Mouse (Mus musculus) hindbrain, embryonic 16.5 days (tissue): ENCODE data around the gene Baiap2. TPM values are rescaled to one million over a fixed set of nuclear protein-coding genes. Genes with fewer than 3 reads are reported as not detected.

Experiments
- ATAC-seq: fragments of 200-750 bp; cut with Nextera tagmentation; 2 replicates; pipeline ENCODE4 v1.8.0; 2017; ENCODE audit warnings: moderate TSS enrichment, moderate library complexity
- H3K27ac ChIP-seq: fragments of 300-500 bp; sonication (generic); 2 replicates; pipeline ENCODE4 v1.5.1; 2014; ENCODE audit warnings: low read depth, mild to moderate bottlenecking, control low read depth, low read length, moderate library complexity
- H3K27me3 ChIP-seq: fragments of 300-500 bp; sonication (generic); replicated peaks from 2 replicates; pipeline ENCODE4 v1.6.1; 2014; ENCODE audit warnings: low read length; ENCODE audit not compliant: control insufficient read depth, insufficient read depth
- H3K36me3 ChIP-seq: fragments of 300-500 bp; sonication (generic); 2 replicates; pipeline ENCODE4 v1.6.1; 2014; ENCODE audit warnings: mild to moderate bottlenecking, low read length, moderate library complexity, mixed read lengths; ENCODE audit not compliant: control insufficient read depth, insufficient read depth
- H3K4me1 ChIP-seq: fragments of 300-500 bp; sonication (generic); 2 replicates; pipeline ENCODE4 v1.6.1; 2014; ENCODE audit warnings: low read depth, low read length; ENCODE audit not compliant: control insufficient read depth, insufficient read depth
- H3K4me2 ChIP-seq: fragments of 300-500 bp; sonication (generic); 2 replicates; pipeline ENCODE4 v1.6.1; 2014; ENCODE audit warnings: mild to moderate bottlenecking, low read length, control low read depth, moderate library complexity
- H3K4me3 ChIP-seq: fragments of 300-500 bp; sonication (generic); 2 replicates; pipeline ENCODE4 v1.5.1; 2014; ENCODE audit warnings: mild to moderate bottlenecking, low read length, control low read depth, moderate library complexity
- H3K9ac ChIP-seq: fragments of 300-500 bp; sonication (generic); 2 replicates; pipeline ENCODE4 v1.6.1; 2014; ENCODE audit warnings: low read depth, mild to moderate bottlenecking, control low read depth, low read length, moderate library complexity
- H3K9me3 ChIP-seq: fragments of 300-500 bp; sonication (generic); 2 replicates; pipeline ENCODE4 v1.6.1; 2014; ENCODE audit warnings: mild to moderate bottlenecking, low read length, moderate library complexity; ENCODE audit not compliant: control insufficient read depth
- WGBS: fragments of 180-500 bp; shearing (Covaris S2); extraction: QIAGEN DNeasy Blood & Tissue Kit; methylation state at CpG from one replicate; pipeline ENCODE4 v1.1.7; 2014; 5-methylcytosine and 5-hydroxymethylcytosine counted together
- polyA plus RNA-seq: library from polyadenylated mRNA; unstranded; fragments of >200 nt; fragmentation: Nextera tagmentation; extraction: Ambion mirVana; gene quantifications from 2 replicates; pipeline ENCODE4 v1.2.1, GENCODE M21; 2015

Gene Baiap2
- polyA plus RNA-seq, 1 experiment from 2014 or later: 23.9 TPM

DNA sequence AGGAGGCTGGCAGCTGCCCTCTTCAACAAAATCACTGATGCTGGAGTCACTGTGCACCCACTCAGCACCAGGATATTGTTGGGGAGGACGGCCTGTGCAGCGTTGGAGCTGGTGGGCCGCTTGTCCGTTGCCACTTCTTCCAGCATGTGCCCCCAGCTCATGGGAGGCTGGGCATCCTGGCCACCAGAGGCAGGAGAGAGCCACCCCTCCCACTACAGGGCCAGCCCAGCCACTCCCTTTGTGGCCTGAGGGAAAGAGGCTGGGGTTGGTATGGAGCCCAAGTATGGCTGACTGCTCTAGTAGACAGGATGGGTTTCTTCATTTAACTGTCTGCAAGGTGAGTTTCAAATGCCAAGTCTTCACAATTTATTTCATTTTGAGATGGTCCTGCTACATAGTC lies 72.2 kb downstream of the Baiap2 start:
- Histone ChIP-seq H3K9me3 (no peaks in the 10 kb centered on the region), H3K27me3 (no peaks in the 10 kb centered on the region), H3K4me1 (peaks cover 11% of the 10 kb centered on the region), H3K4me3 (no peak overlapping the region), H3K36me3 (peaks cover 26% of the 10 kb centered on the region), H3K9ac (peak overlapping the region; percentile 27), H3K27ac (no peak overlapping the region; the same call in 1 of the 2 replicates), H3K4me2 (no peak overlapping the region)
- ATAC-seq: no peak
- WGBS: 96% methylated on average over 4 of the region's 4 CpGs

DNA sequence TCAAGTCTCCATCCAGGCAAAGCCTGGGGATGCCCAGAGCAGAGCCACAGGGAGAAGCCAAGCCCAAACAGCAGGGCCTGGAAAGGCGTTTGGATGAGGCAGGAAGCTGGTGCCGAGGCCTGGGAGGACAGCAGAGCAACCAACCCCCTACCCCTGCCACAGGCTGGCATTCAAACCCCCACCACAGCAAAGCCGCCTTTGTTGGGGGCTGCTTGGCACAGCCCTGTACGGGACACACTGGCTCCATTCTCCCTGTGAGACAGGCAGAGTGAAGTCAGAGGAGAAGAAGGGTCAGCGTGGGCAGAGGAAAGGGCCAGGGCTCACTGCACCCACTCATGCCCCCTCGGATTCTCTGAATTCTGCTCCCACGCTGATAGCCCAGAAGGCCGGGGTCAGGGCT lies 74.4 kb downstream of the Baiap2 start:
- Histone ChIP-seq H3K4me3 (no peak overlapping the region), H3K4me2 (no peak overlapping the region), H3K9ac (no peak overlapping the region), H3K9me3 (no peaks in the 10 kb centered on the region), H3K36me3 (peaks cover 17% of the 10 kb centered on the region), H3K27ac (0 out of 2 replicates have a peak overlapping the region, but pooled peaks have one; percentile 34), H3K4me1 (peaks cover 11% of the 10 kb centered on the region), H3K27me3 (no peaks in the 10 kb centered on the region)
- WGBS: 76% methylated on average over 8 of the region's 8 CpGs
- ATAC-seq: no peak

DNA sequence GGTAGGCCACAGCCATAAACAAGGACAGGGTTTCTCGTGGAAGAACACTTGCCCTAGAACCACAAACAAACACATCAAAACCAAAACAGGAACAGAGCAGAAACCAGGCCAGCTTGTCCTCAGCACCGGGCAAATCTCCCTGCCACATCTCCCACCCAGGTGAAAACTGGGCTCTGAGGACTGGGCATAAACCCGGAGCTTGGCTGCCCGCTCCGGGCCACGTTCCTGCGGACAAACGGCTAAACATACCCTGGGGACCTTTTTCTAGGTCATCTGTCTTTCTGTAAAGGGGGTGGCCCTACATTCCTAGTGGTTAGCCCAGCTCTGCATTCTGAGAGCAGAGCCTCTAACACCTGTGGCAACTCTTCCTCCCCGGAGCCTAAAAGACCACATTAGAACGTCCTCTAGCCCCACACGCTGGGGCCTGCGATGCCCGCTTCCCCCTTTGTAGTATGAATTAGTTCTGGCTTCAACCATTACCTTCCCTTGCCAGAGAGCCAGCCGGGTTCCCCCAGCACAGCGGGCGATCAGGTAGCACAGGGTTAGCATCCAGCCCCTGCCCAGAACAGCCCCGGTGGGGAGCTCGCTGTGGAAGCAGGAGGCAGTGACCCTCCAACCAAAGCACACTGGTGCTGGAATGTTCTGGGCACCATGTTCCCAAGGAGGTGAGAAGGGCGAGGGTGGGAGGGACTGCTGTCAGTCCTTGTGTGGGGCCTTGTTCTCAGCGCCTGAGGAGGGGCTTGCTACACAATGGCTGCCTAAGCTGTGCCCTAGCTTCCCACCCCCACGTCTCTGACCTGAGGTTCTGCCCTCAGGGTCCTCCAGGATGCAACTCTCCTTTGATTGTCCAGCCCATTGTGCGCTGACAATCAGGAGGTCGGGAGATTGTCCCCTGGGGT lies 77.2 kb downstream of the Baiap2 start:
- 42% methylated on average over 23 of the region's 23 CpGs for WGBS
- ATAC-seq: no peak; the same call in 1 of the 2 replicates
- no peak overlapping the region for H3K27ac ChIP-seq

DNA sequence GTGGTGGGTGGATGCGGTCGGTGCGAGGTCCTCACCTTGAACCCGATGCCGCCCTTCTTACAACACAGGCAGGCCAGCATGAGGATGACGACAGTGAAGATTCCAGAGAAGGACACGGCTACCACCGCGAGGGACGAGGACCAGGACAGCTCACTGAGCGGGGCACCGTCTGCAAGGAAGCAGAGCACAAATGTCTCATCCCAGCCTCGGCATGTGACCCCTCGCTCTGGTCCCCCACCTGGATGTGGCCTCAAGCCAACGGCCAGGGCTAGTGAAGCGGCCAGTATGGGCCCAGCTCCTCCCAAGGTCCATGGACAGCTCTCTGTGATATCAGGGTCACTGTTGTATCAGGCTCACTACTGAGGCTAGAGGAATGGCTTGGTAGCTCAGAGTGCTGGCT lies 78.8 kb downstream of the Baiap2 start:
- Histone ChIP-seq H3K4me2 (no peak overlapping the region), H3K4me3 (no peak overlapping the region), H3K27me3 (no peaks in the 10 kb centered on the region), H3K9ac (no peak overlapping the region), H3K4me1 (peaks cover 17% of the 10 kb centered on the region), H3K9me3 (no peaks in the 10 kb centered on the region), H3K27ac (no peak overlapping the region), H3K36me3 (no peaks in the 10 kb centered on the region)
- ATAC-seq: no peak
- 91% methylated on average over 16 of the region's 16 CpGs for WGBS

More for the DNA sequence above, 77.2 kb downstream of the Baiap2 start:
- H3K36me3 ChIP-seq: peaks cover 9% of the 10 kb centered on the region
- no peaks in the 10 kb centered on the region for H3K27me3 ChIP-seq
- no peaks in the 10 kb centered on the region for H3K9me3 ChIP-seq
- H3K4me2 ChIP-seq: no peak overlapping the region
- H3K9ac ChIP-seq: no peak overlapping the region
- H3K4me3 ChIP-seq: no peak overlapping the region
- H3K4me1 ChIP-seq: peaks cover 17% of the 10 kb centered on the region

DNA sequence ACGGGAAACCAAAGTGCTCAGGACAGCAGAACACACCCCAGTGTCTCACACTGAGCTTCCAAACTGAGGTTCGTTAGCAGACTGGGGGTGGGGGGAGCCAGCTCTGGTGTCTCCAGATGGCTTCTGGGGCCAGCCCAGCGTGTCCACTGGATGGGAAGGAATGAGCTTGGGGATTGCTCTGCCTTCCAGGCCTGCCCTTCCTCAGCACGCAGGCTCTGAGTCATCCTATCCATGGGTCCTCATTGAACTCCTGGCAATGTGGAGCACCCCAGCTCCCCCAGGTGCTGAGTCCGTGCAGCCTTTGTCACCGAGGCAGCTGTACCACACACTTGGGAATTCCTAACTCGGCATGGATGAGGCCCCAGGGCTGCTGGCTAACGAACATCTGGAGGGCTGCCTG lies 79.7 kb downstream of the Baiap2 start:
- Histone ChIP-seq H3K36me3 (no peaks in the 10 kb centered on the region), H3K4me2 (no peak overlapping the region), H3K4me3 (no peak overlapping the region), H3K9me3 (no peaks in the 10 kb centered on the region), H3K9ac (no peak overlapping the region), H3K27ac (peak overlapping the region; percentile 73), H3K4me1 (peaks cover 17% of the 10 kb centered on the region), H3K27me3 (no peaks in the 10 kb centered on the region)
- ATAC-seq: no peak
- 46% methylated on average over 8 of the region's 8 CpGs for WGBS

DNA sequence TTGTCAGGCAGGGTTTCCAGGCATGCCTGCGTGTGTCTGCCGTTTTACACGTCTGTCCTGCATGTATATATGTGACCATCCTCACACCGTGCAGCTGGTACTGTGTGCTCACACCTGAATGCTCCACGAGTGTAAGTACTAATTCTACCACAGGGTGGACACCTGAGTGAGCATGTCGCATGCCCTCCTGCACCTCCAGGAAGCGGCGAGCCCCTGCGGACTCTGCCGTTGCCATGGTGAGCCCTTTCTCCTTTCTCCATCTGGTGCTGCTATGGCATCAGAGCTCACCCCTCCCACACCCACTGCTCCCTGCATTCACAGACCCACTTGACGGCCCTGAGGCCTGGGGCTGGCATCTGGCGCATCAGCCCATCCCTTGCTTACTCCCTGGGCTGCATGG lies 80.3 kb downstream of the Baiap2 start:
- Histone ChIP-seq H3K9me3 (no peaks in the 10 kb centered on the region), H3K9ac (peak overlapping the region; percentile 42), H3K27ac (peak overlapping the region; percentile 73), H3K4me3 (no peak overlapping the region), H3K36me3 (no peaks in the 10 kb centered on the region), H3K4me1 (peaks cover 17% of the 10 kb centered on the region), H3K27me3 (no peaks in the 10 kb centered on the region), H3K4me2 (peak overlapping the region; percentile 14; the same call in 1 of the 2 replicates)
- ATAC-seq: peak; percentile 71
- WGBS: 26% methylated on average over 12 of the region's 12 CpGs

DNA sequence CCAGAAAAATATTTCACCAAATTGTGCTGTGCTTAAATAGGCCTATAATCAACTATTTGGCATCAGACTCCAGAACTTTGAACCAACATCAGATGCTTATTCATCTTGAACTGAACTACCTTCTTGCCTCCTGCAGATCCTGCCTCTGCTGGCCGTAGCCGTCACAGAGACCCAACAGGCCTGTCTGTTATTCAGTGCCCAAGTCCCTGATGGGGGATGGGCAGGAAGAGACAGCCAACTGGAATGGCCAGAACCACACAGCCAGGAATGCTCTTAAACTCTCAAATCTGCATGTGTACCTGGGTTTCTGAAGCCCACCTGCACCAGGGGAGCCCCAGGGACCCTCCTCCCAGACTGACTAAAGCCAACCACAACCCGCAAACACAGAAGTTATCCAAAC lies 84.4 kb downstream of the Baiap2 start:
- Histone ChIP-seq H3K27me3 (no peaks in the 10 kb centered on the region), H3K4me1 (peaks cover 16% of the 10 kb centered on the region), H3K4me2 (no peak overlapping the region), H3K4me3 (no peak overlapping the region), H3K27ac (no peak overlapping the region), H3K9me3 (no peaks in the 10 kb centered on the region), H3K9ac (no peak overlapping the region), H3K36me3 (no peaks in the 10 kb centered on the region)
- 73% methylated on average over 3 of the region's 3 CpGs for WGBS
- ATAC-seq: no peak

DNA sequence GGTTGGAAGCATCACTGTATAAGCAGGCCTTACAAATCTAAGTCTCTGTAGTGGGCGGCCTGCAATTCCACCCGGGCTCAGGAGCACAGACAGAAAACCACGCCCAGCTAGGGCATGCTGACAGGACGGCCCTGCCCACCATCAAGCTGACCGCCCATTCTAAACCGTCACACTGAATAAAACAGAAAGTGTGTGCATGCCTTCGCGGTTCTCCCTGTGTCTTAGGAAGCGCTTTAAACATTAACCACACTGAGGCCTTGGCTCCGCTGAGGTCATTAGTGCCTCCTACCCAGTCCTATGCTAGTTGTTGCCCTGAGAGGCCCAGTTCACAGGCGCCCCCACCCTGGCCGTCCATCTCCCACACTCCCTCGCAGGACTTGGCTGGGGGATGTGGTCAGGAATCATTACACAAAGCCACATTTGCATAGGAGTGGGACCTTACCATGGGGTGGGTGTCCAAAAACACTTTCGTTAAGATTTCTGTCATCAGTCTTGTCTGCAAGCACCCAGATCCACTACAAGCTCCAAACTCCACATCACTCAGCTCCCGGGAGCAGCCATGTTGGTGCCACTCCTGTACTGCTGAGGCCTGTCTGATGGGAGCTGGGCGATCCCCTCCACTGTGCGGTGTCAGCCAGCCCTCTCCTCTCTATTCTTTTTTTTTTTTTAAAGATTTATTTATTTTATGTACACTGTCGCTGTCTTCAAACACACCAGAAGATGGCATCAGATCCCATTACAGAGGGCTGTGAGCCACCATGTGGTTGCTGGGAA lies 85.9 kb downstream of the Baiap2 start:
- no peak for ATAC-seq
- no peaks in the 10 kb centered on the region for H3K27me3 ChIP-seq
- H3K27ac ChIP-seq: no peak overlapping the region
- 61% methylated on average over 18 of the region's 18 CpGs for WGBS
- H3K4me1 ChIP-seq: peaks cover 4% of the 10 kb centered on the region; the same call in 1 of the 2 replicates
- no peak overlapping the region for H3K4me2 ChIP-seq
- H3K36me3 ChIP-seq: no peaks in the 10 kb centered on the region
- no peaks in the 10 kb centered on the region for H3K9me3 ChIP-seq
- no peak overlapping the region for H3K4me3 ChIP-seq
- H3K9ac ChIP-seq: no peak overlapping the region
